Mouse (Mus musculus) stomach, postnatal 0 days (tissue): ENCODE results near the gene 4930503B20Rik.

Source experiments
- CTCF ChIP-seq: IDR thresholded peaks from 2 replicates; pipeline ENCODE4 v1.5.1; 2016; ENCODE audit warnings: antibody characterized with exemption, low read depth, mild to moderate bottlenecking, moderate library complexity
- EP300 ChIP-seq: optimal IDR thresholded peaks from 2 replicates; pipeline ENCODE3; 2016; ENCODE audit warnings: antibody characterized with exemption

DNA sequence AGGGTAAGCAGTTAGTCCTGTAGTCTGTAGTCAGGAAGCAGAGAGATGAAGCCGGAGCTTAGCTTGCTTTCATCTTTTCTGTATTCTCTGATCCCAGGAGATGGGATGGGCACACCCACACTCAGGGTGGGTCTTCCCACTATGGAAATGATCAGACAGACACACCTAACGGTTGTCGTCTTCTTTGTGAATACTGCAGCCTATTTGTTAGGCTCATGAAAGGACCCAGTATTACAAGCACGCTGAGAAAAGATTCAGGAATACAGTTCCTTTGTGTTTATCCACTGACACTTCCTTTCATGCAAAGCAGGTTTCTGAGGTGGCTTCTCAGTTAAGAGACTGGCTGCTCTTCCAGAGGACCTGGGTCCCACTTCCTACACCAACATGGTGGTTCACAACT, 39.9 kb downstream of the 4930503B20Rik start:
- TF ChIP-seq EP300 (no peak), CTCF (no peak)
